Mouse (Mus musculus): ENCODE measurements around the gene H2-M10.5.

DNA sequence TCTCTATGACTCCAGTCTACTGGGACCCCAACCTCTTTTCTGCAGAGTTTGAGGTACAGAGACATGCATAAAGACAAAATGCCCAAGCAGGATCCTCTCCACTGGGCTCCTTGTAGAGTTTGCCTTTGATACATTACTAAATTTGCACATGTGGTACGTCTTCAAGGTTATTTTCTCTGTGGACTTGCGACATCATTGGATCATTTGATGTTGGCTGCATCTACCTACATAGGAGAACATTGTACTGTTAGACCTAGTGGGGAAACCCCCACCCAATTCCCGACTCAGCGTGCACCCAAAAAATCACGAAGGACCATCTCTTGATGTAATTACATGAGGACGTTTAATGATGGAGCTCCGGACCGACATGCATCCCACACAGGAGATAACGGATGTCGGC lies 26.8 kb downstream of the H2-M10.5 start:
- TF ChIP-seq POLR2A (IDR thresholded peaks at IDR 0.05; ENCODE audit: extremely low read depth, insufficient read depth, low read length) (no peak), CTCF (IDR thresholded peaks at IDR 0.05; ENCODE audit: extremely low read depth, insufficient read depth, low read length) (no peak)
